Mouse (Mus musculus): ENCODE results near the gene Als2cr12. TPM values are rescaled to one million over a fixed set of nuclear protein-coding genes. Genes with fewer than 3 reads are reported as not detected.
"Not testable (repeated sequence)": the region's sequence is repeated elsewhere in the genome, so short reads cannot be mapped to it uniquely, and the experiment has no call there.

Als2cr12 gene
- polyA plus RNA-seq, 1 experiment from 2014 or later = not detected

- no peaks in the 10 kb centered on the region for H3K4me1 ChIP-seq
- no peak overlapping the region for H3K4me2 ChIP-seq
- H3K36me3 ChIP-seq (replicated peaks) = no peaks in the 10 kb centered on the region
- no peaks in the 10 kb centered on the region for H3K9me3 ChIP-seq
- H3K27me3 ChIP-seq = no peaks in the 10 kb centered on the region
- H3K4me3 ChIP-seq (replicated peaks) = no peak overlapping the region
- H3K27ac ChIP-seq = no peak overlapping the region
- ATAC-seq (ENCODE audit: low FRiP score) = no peak
- H3K9ac ChIP-seq = no peak overlapping the region
- 78% methylated on average over 3 of the region's 3 CpGs for WGBS
These were observed 4.2 kb upstream of the Als2cr12 start for GRCm38 (mm10) chr1:58699988-58700387.

DNA sequence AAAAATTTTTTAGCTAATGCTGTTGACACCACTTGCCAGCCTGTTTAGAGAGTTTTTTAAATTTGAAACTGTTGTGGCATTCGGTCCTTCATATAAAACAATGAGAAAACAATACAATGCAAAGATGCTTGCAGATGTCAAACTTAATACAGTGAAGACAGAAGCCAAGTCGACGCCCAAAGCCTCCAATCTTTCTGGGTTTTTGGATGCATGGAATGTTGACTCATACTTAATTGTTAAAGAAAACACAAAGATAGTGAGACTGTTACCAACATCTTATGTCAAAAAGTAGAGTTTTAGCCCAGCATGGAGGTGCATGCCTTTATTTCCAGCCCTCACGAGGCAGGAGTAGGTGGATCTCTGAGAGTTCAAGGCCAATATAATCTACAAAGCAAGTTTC is 3.0 kb upstream of the Als2cr12 start:
- Histone ChIP-seq H3K9ac (no peak overlapping the region), H3K4me3 (replicated peaks) (no peak overlapping the region), H3K4me1 (no peaks in the 10 kb centered on the region), H3K27ac (no peak overlapping the region), H3K36me3 (replicated peaks) (no peaks in the 10 kb centered on the region), H3K9me3 (no peaks in the 10 kb centered on the region), H3K27me3 (no peaks in the 10 kb centered on the region), H3K4me2 (no peak overlapping the region)
- WGBS = 87% methylated on average over 4 of the region's 4 CpGs
- no peak for ATAC-seq (ENCODE audit: low FRiP score)

- H3K4me3 ChIP-seq (replicated peaks); H3K9me3 ChIP-seq; H3K9ac ChIP-seq; H3K27me3 ChIP-seq; H3K36me3 ChIP-seq (replicated peaks); H3K27ac ChIP-seq; H3K4me1 ChIP-seq; ATAC-seq (ENCODE audit: low FRiP score); H3K4me2 ChIP-seq: not testable (repeated sequence)
- 49% methylated on average over 1 of the region's 1 CpGs for WGBS
These were observed 1.8 kb upstream of the Als2cr12 start for GRCm38 (mm10) chr1:58697607-58698006.

DNA sequence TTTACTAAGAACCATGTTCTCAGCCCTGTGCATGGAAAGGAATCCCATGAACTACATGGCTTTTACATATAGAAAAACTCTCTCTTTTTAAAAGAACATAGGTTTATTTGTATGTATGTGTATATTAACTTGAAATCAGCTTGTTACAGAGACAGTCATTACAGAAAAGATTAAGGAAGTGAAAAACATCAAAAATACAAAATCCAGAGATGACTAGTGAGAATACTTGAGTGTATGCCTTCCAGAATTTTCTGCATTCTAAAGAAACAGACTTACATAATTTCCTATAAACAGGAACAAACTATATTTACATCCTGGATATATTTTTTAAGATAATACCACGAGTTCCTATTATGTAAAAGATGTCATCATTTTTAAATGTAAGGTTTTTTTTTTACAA is 2.1 kb downstream of the Als2cr12 start:
- no peaks in the 10 kb centered on the region for H3K4me1 ChIP-seq
- no peak overlapping the region for H3K4me2 ChIP-seq
- no peak for ATAC-seq (ENCODE audit: low FRiP score)
- H3K27me3 ChIP-seq = no peaks in the 10 kb centered on the region
- no peaks in the 10 kb centered on the region for H3K9me3 ChIP-seq
- H3K4me3 ChIP-seq (replicated peaks) = no peak overlapping the region
- H3K9ac ChIP-seq = no peak overlapping the region
- H3K36me3 ChIP-seq (replicated peaks) = no peaks in the 10 kb centered on the region
- 79% methylated on average over 1 of the region's 1 CpGs for WGBS
- no peak overlapping the region for H3K27ac ChIP-seq

- H3K27ac ChIP-seq; ATAC-seq (ENCODE audit: low FRiP score): not testable (repeated sequence)
- 56% methylated on average over 1 of the region's 1 CpGs for WGBS
These were observed 4.1 kb downstream of the Als2cr12 start for GRCm38 (mm10) chr1:58691718-58692117.

DNA sequence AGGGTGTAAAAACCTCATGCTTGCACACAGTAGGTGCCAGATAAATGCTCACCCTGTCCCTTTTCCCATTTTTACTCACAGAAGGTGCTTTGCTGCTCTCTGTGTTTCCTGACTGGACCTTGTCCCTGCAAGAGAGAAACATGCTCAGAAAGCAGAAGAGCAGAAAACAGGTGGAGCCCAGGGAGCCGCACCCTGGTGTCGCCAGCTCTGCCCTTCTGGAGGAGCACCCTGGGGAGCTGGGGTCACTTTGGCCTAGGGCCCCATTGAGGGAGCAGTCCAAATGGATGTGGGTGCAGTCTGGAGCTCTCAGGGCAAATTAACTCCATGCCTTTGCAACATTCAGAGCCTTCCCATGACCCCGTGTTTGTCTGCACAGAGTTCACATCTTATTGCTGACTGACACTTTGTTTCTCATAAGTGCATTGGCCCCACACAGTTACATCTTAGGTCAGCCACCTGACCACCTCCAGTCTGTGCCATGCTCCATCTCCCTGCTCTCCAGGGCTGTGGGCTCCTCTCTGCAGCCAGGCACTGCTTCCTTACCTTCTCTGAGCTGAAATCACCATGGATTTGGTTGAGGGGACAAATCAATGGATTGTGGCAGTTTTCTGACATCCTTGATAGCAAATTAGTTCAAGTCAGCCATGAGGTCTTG is 4.8 kb downstream of the Als2cr12 start:
- WGBS = 75% methylated on average over 2 of the region's 3 CpGs
- H3K27ac ChIP-seq; H3K9ac ChIP-seq; H3K4me1 ChIP-seq; H3K4me3 ChIP-seq (replicated peaks); ATAC-seq (ENCODE audit: low FRiP score); H3K27me3 ChIP-seq; H3K9me3 ChIP-seq; H3K4me2 ChIP-seq; H3K36me3 ChIP-seq (replicated peaks): not testable (repeated sequence)

More at GRCm38 (mm10) chr1:58691718-58692117, 4.1 kb downstream of the Als2cr12 start:
- not testable (repeated sequence) for H3K4me2 ChIP-seq; H3K9me3 ChIP-seq; H3K36me3 ChIP-seq (replicated peaks); H3K4me3 ChIP-seq (replicated peaks); H3K4me1 ChIP-seq; H3K27me3 ChIP-seq; H3K9ac ChIP-seq

GRCm38 (mm10) chr1:58690006-58690744 is 5.6 kb downstream of the Als2cr12 start:
- no peak overlapping the region for H3K4me2 ChIP-seq
- 66% methylated on average over 6 of the region's 6 CpGs for WGBS
- no peak for ATAC-seq (ENCODE audit: low FRiP score)
- no peak overlapping the region for H3K9ac ChIP-seq
- no peaks in the 10 kb centered on the region for H3K4me1 ChIP-seq
- no peaks in the 10 kb centered on the region for H3K9me3 ChIP-seq
- no peak overlapping the region for H3K4me3 ChIP-seq (replicated peaks)
- H3K27ac ChIP-seq = no peak overlapping the region
- no peaks in the 10 kb centered on the region for H3K36me3 ChIP-seq (replicated peaks)
- H3K27me3 ChIP-seq = no peaks in the 10 kb centered on the region

DNA sequence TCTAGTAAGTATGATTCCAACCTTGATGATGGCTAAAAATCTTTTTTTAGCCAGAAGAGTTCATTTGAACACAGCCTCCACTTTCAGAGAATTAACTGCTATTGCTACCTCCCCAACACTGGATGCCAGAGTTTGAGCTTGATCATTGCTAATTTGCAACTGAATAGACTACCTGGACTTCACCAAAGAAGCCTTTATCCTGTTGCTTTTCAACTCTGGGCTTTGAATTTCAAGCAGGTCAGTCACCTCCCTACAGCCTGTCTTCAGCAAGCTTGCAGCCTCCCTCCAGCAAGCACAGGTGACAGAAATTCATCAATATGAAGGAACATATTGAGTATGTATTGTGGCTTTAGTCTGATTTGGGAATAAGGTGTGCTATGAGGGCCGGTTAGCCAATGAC is 6.4 kb downstream of the Als2cr12 start:
- 90% methylated on average over 1 of the region's 1 CpGs for WGBS
- Histone ChIP-seq H3K9me3 (no peaks in the 10 kb centered on the region), H3K4me1 (no peaks in the 10 kb centered on the region), H3K27ac (no peak overlapping the region), H3K36me3 (replicated peaks) (no peaks in the 10 kb centered on the region), H3K27me3 (no peaks in the 10 kb centered on the region), H3K9ac (no peak overlapping the region), H3K4me3 (replicated peaks) (no peak overlapping the region), H3K4me2 (no peak overlapping the region)
- no peak for ATAC-seq (ENCODE audit: low FRiP score)

- not testable (repeated sequence) for H3K9ac ChIP-seq; H3K27me3 ChIP-seq; H3K9me3 ChIP-seq; H3K4me3 ChIP-seq (replicated peaks); H3K4me1 ChIP-seq; H3K4me2 ChIP-seq; H3K27ac ChIP-seq; ATAC-seq (ENCODE audit: low FRiP score); H3K36me3 ChIP-seq (replicated peaks)
- 77% methylated on average over 5 of the region's 5 CpGs for WGBS
These were observed 17.4 kb downstream of the Als2cr12 start for GRCm38 (mm10) chr1:58678412-58678811.

DNA sequence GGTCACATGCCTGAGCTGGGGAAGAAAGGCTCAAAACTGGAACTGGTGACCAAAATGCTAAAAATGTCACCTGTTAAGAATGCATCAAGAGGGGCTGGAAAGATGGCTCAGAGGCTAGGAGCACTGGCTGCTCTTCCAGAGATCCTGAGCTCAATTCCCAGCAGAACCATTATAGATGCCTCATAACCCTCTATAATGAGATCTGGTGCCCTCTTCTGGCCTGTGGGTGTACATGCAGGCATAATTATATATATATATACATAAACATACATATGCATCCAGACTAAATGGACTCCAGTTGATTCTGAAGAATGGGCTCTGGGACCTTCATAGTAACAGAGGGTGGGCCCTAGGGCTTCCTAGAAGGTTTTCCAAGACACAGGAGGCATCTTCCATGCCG is 18.2 kb downstream of the Als2cr12 start:
- no peaks in the 10 kb centered on the region for H3K27me3 ChIP-seq
- no peak overlapping the region for H3K4me3 ChIP-seq (replicated peaks)
- no peak for ATAC-seq (ENCODE audit: low FRiP score)
- H3K27ac ChIP-seq = no peak overlapping the region
- WGBS = 100% methylated on average over 1 of the region's 1 CpGs
- H3K9me3 ChIP-seq = no peaks in the 10 kb centered on the region
- no peak overlapping the region for H3K4me2 ChIP-seq
- H3K9ac ChIP-seq = no peak overlapping the region
- no peaks in the 10 kb centered on the region for H3K4me1 ChIP-seq
- H3K36me3 ChIP-seq (replicated peaks) = no peaks in the 10 kb centered on the region

- Histone ChIP-seq H3K4me3 (replicated peaks) (no peak overlapping the region), H3K36me3 (replicated peaks) (no peaks in the 10 kb centered on the region), H3K4me1 (no peaks in the 10 kb centered on the region), H3K4me2 (no peak overlapping the region), H3K9ac (no peak overlapping the region), H3K27ac (no peak overlapping the region), H3K9me3 (no peaks in the 10 kb centered on the region), H3K27me3 (no peaks in the 10 kb centered on the region)
- 82% methylated on average over 3 of the region's 3 CpGs for WGBS
- no peak for ATAC-seq (ENCODE audit: low FRiP score)
These were observed 20.8 kb downstream of the Als2cr12 start for GRCm38 (mm10) chr1:58675011-58675410.

DNA sequence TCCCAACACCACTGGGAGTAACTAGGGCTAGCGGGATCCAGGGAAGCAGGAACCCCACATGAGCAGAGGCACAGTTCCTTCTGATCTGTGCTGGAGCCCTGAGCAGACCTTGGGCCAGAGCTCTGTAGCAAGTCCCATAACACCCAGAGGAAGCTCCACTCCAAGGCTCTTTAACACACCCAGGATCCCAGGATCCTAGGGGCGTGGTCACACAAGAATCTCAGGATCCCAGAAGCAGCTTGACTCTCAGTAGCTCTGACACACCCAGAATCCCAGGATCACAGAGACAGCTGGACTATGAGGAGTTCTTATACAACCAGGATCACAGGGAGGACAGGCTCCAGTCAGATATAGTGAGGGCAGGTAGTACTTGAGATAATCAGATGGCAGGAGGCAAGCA is 23.7 kb downstream of the Als2cr12 start:
- no peak for ATAC-seq (ENCODE audit: low FRiP score)
- no peak overlapping the region for H3K4me3 ChIP-seq (replicated peaks)

GRCm38 (mm10) chr1:58669635-58670034 is 26.2 kb downstream of the Als2cr12 start:
- H3K4me2 ChIP-seq; H3K27me3 ChIP-seq; H3K9me3 ChIP-seq; H3K4me3 ChIP-seq (replicated peaks); H3K36me3 ChIP-seq (replicated peaks); H3K4me1 ChIP-seq; H3K27ac ChIP-seq; H3K9ac ChIP-seq; ATAC-seq (ENCODE audit: low FRiP score): not testable (repeated sequence)
- 92% methylated on average over 3 of the region's 3 CpGs for WGBS

More for the DNA sequence above, 23.7 kb downstream of the Als2cr12 start:
- H3K36me3 ChIP-seq (replicated peaks) = no peaks in the 10 kb centered on the region
- H3K4me2 ChIP-seq = no peak overlapping the region
- no peaks in the 10 kb centered on the region for H3K27me3 ChIP-seq
- WGBS = 89% methylated on average over 2 of the region's 2 CpGs
- H3K9me3 ChIP-seq = no peaks in the 10 kb centered on the region
- H3K27ac ChIP-seq = no peak overlapping the region
- H3K9ac ChIP-seq = no peak overlapping the region
- no peaks in the 10 kb centered on the region for H3K4me1 ChIP-seq

Measured in forebrain, embryonic 12.5 days (tissue).